9 mouse cellular contexts compared by ENCODE assay signal in genomic region chr7:24642491-24642890, GRCm38 (mm10). TPM values are rescaled to one million over a fixed set of nuclear protein-coding genes. Genes with fewer than 3 reads are reported as not detected.
A peak's percentile ranks its signal among the peaks of the same experiment; 100 is the strongest.
DNase-seq lines count a peak whose midpoint lies in the region; ATAC-seq lines count a peak whose summit lies in the region.
"Had no signal": no experiment of that assay in that cellular context is flagged by ENCODE, and none has a peak within 500 bp of the region (broad histone marks: within the 10 kb centered on the region; RNA-seq: fewer than 3 reads in every experiment).

No protein-coding gene starts in this region.

- H3K4me1 ChIP-seq in heart, embryonic 11.5 days (ENCODE audit: control insufficient read depth, insufficient read depth, low read length) = no peaks in the 10 kb centered on the region

- no peak for ATAC-seq in heart, embryonic 11.5 days (replicated peaks; ENCODE audit: insufficient number of reproducible peaks, low FRiP score, low TSS enrichment)

- WGBS in heart, embryonic 11.5 days (ENCODE audit: insufficient replicate concordance) = 7% methylated on average over 9 of the region's 9 CpGs

- DNase-seq in heart, adult 8-10 months (ENCODE audit: low spot score) = peak; percentile 35
- DNase-seq in CD4-positive helper T cell, adult 2 months (ENCODE audit: low read depth, low spot score) = peak; percentile 74
- peak; percentile 79 for DNase-seq in adrenal gland, postnatal 14 days
- DNase-seq in frontal cortex, postnatal 36 days (ENCODE audit: low spot score in 2 of 2) = peak; percentile 8 to 20
- peak; percentile 41 for DNase-seq in left cerebral cortex, postnatal 4 days
- DNase-seq in ovary, postnatal 14 days (ENCODE audit: low spot score) = peak; percentile 29
- peak; percentile 84 for DNase-seq in thymus, postnatal 4 days

- no peak overlapping the region for H3K9ac ChIP-seq in heart, embryonic 11.5 days (ENCODE audit: low read depth, low read length)
- H3K9ac ChIP-seq: limb, embryonic 15.5 days had no signal

- H3K4me3 ChIP-seq in heart, embryonic 11.5 days (ENCODE audit: low read depth, low read length) = no peak overlapping the region
- H3K4me3 ChIP-seq: limb, embryonic 15.5 days had no signal

- H3K4me2 ChIP-seq in heart, embryonic 11.5 days = no peak overlapping the region
- H3K4me2 ChIP-seq: limb, embryonic 15.5 days had no signal

- H3K36me3 ChIP-seq in heart, embryonic 11.5 days (ENCODE audit: control insufficient read depth, insufficient read depth, low read length) = no peaks in the 10 kb centered on the region
- H3K36me3 ChIP-seq: limb, embryonic 15.5 days had no signal

- intact Hi-C loops in left cerebral cortex, postnatal 4 days (cut with DNase I) = loop anchor here (5.0 kb wide), 1 partner anchor 40 kb away; no protein-coding TSS in a partner anchor

- peaks cover 32% of the 10 kb centered on the region for H3K27me3 ChIP-seq in heart, embryonic 11.5 days (ENCODE audit: control insufficient read depth, insufficient read depth, low read length)

- H3K9me3 ChIP-seq in heart, embryonic 11.5 days (replicated peaks; ENCODE audit: control insufficient read depth, low read length) = no peaks in the 10 kb centered on the region
- H3K9me3 ChIP-seq: limb, embryonic 15.5 days had no signal

- no peak overlapping the region for H3K27ac ChIP-seq in heart, embryonic 11.5 days (ENCODE audit: low read depth, low read length)
- H3K27ac ChIP-seq: limb, embryonic 15.5 days had no signal

RNA-seq across cellular contexts. Expression of gene Lypd3, which starts 6.1 kb away (rescaled TPM):
- not detected for total RNA-seq in heart, adult 8-10 months (2022)
- 0.09 TPM in 1 of 2 replicates, not detected in the other for polyA plus RNA-seq in heart, embryonic 11.5 days (2014; fragmentation: Nextera tagmentation; extraction: Ambion mirVana)
- 0.38 and 0.59 TPM in 2 replicates for total RNA-seq in adrenal gland, postnatal 14 days (2021)
- total RNA-seq in left cerebral cortex, postnatal 4 days (2021) = under 1 TPM; 0.68 to 0.77 TPM

RNA-seq across cellular contexts. Expression of gene Phldb3, which starts 31.9 kb away (rescaled TPM):
- under 1 TPM; 0.35 to 0.83 (median 0.39) TPM for total RNA-seq in heart, adult 8-10 months (2022)
- polyA plus RNA-seq in heart, embryonic 11.5 days (2014; fragmentation: Nextera tagmentation; extraction: Ambion mirVana) = 0.06 TPM in 1 of 2 replicates, not detected in the other
- total RNA-seq in adrenal gland, postnatal 14 days (2021) = 3.2 and 4.3 TPM in 2 replicates
- under 1 TPM; 0.48 to 0.72 TPM for total RNA-seq in left cerebral cortex, postnatal 4 days (2021)

RNA-seq across cellular contexts. Expression of gene Tex101, which starts 34.0 kb away (rescaled TPM):
- not detected for total RNA-seq in heart, adult 8-10 months (2022)
- not detected in 2 replicates for polyA plus RNA-seq in heart, embryonic 11.5 days (2014; fragmentation: Nextera tagmentation; extraction: Ambion mirVana)
- total RNA-seq in adrenal gland, postnatal 14 days (2021) = not detected in 2 replicates
- total RNA-seq in left cerebral cortex, postnatal 4 days (2021) = not detected
- polyA plus RNA-seq: limb, embryonic 15.5 days had no signal

RNA-seq across cellular contexts. Expression of gene Zfp575, which starts 55.0 kb away (rescaled TPM):
- under 1 TPM in 1 of 4 experiments, not detected in 3; 0.09 TPM for total RNA-seq in heart, adult 8-10 months (2022)
- 0.42 and 0.44 TPM in 2 replicates for polyA plus RNA-seq in heart, embryonic 11.5 days (2014; fragmentation: Nextera tagmentation; extraction: Ambion mirVana)
- 0.48 and 0.94 TPM in 2 replicates for total RNA-seq in adrenal gland, postnatal 14 days (2021)
- total RNA-seq in left cerebral cortex, postnatal 4 days (2021) = 10 to 100 TPM; 11.7 to 13.0 TPM

RNA-seq across cellular contexts. Expression of gene Ethe1, which starts 55.1 kb away (rescaled TPM):
- 10 to 100 TPM; 66.1 to 75.2 (median 70.0) TPM for total RNA-seq in heart, adult 8-10 months (2022)
- 23.4 and 23.9 TPM in 2 replicates for polyA plus RNA-seq in heart, embryonic 11.5 days (2014; fragmentation: Nextera tagmentation; extraction: Ambion mirVana)
- total RNA-seq in adrenal gland, postnatal 14 days (2021) = 21.3 and 24.9 TPM in 2 replicates
- 10 to 100 TPM; 16.1 to 17.5 TPM for total RNA-seq in left cerebral cortex, postnatal 4 days (2021)

Comparison
In these comparisons a context has a peak if more than half of its experiments do, and no peak if none do; other contexts are left out.
1. DNase-seq: peak in every context shown above with its lines; median percentile 84 in thymus, postnatal 4 days; 79 in adrenal gland, postnatal 14 days; 74 in CD4-positive helper T cell, adult 2 months; 41 in left cerebral cortex, postnatal 4 days; 35 in heart, adult 8-10 months; 29 in ovary, postnatal 14 days; 14 in frontal cortex, postnatal 36 days.